Mouse (Mus musculus): ENCODE results near the gene Timm29.

GRCm38 (mm10) chr9:21625342-21626339 is 33.1 kb downstream of the Timm29 start:
- TF ChIP-seq CTCF (IDR thresholded peaks at IDR 0.05) (no peak), EP300 (IDR thresholded peaks at IDR 0.05) (no peak)
